Mouse (Mus musculus): ENCODE data around the gene Sgms2. TPM values are rescaled to one million over a fixed set of nuclear protein-coding genes. Genes with fewer than 3 reads are reported as not detected.

Gene Sgms2
- total RNA-seq, 1 experiment from 2014 or later: 0.87 TPM

DNA sequence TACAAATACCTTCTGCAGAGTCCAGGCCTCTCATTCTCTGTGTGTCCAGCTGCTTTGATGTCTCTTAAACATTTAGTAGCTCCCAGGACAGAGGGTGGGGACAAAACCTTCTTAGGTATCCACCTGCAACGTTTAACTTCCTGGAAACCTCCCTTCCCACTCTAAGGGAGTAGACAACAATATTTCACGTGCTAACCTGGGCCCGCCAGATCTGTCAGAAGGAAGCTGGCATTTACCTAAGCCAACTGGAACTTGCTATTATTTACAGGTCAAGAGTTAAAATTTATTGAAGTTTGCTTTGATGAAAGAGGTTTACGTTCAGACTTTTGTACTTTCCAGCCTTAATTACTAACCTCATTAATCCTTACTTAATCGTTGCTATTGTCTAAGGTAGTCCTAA, 2.2 kb downstream of the Sgms2 start:
- no peak for ATAC-seq (replicated peaks; ENCODE audit: low read depth, poor library complexity, severe bottlenecking)

DNA sequence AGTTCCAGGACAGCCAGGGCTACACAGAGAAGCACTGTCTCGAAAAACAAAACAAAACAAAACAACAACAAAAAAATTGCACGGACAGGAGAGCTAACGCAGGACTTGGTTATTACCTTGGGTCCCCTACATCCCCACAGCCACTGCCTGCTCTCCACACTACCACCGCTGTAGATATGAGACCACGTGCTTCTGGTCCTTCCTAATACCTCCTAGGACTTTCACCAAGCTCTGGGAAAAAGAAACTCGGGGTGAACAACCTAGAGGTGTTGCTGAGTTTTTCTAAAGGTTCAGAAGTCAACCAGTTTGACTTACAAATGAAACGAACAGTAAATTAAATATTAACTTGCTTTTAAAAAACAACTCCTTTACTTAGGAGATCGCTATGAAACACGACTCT, 2.8 kb downstream of the Sgms2 start:
- ATAC-seq (replicated peaks; ENCODE audit: low read depth, poor library complexity, severe bottlenecking): no peak

DNA sequence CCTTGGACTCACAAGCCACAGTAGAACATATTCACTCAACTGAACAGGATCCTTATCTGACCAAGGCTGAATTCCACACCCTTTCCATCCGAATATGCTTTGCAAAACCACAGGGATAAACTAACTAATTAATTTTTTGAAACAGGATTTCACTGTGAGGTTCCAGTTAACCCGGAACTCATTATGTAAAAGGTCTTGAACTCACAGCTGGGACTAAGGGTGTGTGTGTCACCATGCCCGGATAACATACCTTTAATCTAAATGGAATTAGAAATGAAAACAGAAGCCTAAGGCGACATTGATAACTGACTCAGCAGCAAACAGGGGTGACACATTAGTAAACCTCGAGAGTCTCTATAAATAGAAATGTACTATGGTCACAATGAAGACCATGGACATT, 5.8 kb downstream of the Sgms2 start:
- ATAC-seq (replicated peaks; ENCODE audit: low read depth, poor library complexity, severe bottlenecking): no peak

DNA sequence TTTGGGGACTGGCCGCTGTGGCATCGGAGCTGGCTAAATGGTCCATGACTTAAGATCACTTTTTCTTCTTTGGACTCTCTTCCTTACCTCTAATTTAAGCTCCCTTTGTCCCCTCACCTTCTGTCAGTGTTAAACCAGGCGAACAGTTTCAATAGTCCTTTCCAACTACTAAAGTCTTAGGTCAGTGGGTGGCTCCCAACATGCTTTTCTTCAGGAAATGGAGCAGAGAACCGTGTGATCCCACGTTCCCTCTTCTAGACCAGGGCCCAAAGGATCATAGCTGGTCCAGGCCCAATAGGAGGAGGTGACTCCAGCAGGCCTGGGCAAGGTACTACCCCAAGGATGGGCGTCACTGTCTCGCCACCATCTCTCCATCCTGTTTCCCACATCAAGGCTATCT, 7.6 kb downstream of the Sgms2 start:
- ATAC-seq (replicated peaks; ENCODE audit: low read depth, poor library complexity, severe bottlenecking): no peak

DNA sequence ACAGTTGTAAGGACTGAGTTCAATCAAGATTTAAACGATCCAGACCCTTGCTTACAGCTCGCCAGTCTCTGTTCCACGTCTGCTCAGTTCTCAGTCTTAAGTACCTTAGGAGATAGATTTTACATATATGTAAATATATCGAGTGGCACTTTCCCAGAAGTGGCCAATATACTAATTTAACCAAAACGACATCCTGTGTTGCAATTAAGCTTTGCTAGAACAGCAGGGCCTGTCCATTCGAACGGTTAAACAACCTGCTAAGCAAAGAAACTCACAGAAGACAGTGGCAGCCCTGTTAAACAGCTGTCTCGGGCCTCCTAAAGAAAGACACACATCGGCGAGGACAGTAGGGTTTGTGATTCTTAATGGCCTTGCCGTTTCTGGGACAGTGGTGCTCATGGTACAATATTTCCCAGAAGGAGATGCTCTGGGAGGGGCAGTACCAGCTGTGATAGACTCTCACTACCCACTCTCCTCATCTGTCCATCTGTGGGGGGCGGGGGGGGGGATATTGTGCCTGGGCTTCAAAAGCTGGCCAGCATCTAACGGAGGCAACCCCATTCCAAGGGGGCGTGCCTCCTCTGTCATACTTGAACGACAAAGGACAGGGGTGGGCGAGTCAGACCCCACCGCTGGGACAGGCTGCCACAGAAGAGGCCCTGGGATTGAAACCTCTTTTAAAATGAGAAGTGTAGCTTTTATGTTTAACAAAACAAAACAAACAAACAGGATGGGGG, 9.1 kb downstream of the Sgms2 start:
- ATAC-seq (replicated peaks; ENCODE audit: low read depth, poor library complexity, severe bottlenecking): peak; percentile 31; the same call in 1 of the 2 replicates

DNA sequence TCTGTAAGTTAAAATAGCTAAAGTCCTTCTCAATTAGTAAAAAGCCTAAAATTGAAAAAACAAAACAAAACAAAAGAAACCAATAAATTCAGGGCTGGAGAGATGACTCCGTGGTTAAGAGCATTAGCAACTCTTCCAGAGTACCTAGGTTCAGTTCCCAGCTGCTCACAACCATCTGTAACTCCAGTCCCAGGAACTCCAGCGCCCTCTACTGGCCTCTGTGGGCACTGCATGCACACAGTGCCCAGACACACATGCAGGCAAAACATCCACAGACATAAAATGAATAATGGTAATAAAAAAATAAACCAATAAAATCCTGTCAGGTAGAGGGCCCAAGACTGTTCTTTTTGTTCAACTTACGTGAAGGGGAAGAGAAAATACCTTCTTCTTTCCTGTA, 10.6 kb downstream of the Sgms2 start:
- ATAC-seq (replicated peaks; ENCODE audit: low read depth, poor library complexity, severe bottlenecking): no peak

DNA sequence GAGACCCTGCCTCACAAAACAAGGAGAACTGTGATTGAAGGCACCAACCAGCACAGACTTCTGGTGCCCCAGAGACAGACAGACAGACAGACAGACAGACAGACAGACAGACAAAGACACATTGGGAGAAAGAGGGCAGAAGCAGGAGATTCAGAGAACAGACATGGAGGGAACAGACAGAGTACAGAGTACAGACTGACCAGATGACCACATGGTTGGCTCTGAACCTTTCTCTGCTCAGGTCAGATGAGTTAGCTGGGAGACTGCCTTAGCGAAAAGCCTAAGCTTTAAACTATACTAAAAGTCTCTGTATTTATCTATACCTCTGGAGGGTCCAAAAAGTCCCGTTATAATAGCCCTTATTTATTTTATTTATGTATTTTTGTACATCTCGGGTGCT, 11.8 kb downstream of the Sgms2 start:
- no peak for ATAC-seq (replicated peaks; ENCODE audit: low read depth, poor library complexity, severe bottlenecking)

DNA sequence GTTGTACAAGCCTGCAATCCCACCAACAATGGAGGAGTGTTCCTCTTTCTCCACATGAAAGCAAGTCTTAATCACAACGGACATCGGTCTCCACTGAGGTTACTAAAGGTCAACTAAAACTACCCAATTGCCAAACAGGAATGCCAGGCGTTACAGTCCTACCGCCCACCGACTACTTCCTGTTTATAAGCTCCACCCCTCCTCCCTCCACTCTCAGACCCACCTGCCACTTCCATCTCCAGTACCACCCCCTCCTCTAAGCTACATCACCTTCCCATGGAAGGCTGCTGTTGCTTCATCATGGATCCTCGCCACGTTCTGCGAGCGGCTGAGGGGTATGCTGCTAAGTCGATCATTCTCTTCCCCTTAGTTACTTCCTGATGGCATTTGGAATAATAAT, 15.2 kb downstream of the Sgms2 start:
- peak; percentile 36; the same call in 1 of the 2 replicates for ATAC-seq (replicated peaks; ENCODE audit: low read depth, poor library complexity, severe bottlenecking)

DNA sequence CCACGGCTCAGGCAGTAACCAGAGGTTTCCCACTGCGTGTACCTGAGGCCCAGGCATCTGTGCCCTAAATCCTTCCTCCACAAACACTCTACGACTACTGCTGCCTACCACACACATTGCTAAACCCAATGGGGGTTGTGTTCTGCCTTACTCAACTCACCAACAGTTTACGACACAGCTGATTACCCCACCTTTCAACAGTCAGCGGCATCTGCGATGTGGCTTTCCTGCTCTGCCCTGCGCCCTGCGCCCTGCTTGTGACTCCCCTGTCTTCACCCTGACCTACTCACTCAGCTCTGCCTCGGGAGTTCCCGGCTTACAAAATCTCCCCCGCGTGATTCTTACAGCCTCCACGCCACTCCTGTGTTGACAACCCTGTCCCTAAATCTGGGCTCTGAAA, 16.7 kb downstream of the Sgms2 start:
- peak; percentile 84 for ATAC-seq (replicated peaks; ENCODE audit: low read depth, poor library complexity, severe bottlenecking)

DNA sequence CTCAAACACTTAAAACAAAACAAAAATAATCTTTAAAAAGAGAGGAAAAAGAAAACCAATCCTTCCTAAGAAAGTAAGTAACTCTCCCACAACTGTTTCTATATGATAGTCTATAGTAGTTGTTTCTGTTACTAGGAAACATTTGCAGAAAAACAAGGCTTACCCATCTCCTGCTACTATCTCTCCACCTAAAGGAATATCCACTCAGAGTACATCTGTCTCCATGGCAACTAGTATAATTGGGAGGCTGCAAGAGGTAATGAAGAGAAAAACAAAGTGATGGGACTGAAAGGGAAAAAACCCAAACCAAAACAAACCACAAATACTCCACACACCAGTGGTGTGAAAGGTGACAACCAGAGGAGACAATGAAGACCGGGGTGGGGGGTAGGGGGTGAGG, 17.7 kb downstream of the Sgms2 start:
- no peak for ATAC-seq (replicated peaks; ENCODE audit: low read depth, poor library complexity, severe bottlenecking)

DNA sequence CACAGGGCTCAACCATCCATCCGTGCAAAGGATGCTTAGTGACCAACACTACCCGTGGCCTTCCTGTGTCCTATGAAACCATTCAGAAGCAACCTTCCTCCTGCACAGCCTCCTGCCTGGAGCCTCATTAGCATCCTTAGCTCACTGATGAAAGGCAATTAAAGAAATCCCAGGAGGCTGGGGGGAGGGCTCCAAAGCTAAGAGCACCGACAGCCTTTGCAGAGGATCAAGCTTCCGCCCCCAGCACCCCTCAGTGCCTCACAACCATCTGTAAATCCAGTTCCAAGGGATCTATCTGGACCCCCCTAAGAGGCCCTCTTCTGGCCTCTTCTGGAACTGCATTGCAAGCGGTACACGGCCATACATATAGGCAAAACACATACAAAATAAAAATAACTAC, 19.4 kb downstream of the Sgms2 start:
- ATAC-seq (replicated peaks; ENCODE audit: low read depth, poor library complexity, severe bottlenecking): no peak

DNA sequence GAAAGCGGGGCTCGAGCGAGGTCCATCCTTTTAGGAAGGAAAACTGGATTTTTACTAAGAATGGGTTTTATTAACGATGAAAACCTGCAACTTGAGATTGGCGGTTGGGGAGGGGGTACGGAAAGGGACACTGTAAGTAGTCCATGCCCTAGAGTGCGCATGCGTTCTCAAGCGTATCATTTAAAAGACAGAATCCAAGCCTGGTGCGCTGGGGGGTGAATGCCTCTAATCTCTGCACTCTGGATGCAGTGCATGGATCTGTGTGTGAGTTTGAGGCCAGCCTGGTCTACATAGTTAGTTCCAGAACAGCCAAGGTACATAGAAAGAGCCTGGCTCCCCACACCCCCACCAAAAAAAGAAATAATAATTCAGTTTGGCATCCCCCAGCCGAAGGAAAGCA, 19.8 kb downstream of the Sgms2 start:
- ATAC-seq (replicated peaks; ENCODE audit: low read depth, poor library complexity, severe bottlenecking): no peak

DNA sequence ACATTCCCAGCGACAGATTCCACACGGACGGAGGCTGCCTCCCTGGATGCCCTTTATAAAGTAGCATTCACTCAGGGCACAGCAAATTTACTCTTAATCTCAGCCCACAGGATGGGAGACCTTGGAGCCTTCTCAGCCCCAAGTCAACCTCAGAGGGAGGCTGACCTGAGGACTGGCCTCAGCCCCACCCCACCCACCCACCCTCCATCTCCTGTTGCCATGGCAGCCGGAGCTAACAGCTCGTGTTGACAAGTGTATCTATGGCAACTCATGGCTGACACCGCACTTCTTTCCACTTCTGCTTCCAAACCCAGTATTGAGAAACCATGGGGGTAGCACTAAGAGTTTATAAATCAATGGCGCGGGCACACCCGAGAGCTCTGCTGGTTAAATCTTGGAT, 20.4 kb downstream of the Sgms2 start:
- peak; percentile 63 for ATAC-seq (replicated peaks; ENCODE audit: low read depth, poor library complexity, severe bottlenecking)

DNA sequence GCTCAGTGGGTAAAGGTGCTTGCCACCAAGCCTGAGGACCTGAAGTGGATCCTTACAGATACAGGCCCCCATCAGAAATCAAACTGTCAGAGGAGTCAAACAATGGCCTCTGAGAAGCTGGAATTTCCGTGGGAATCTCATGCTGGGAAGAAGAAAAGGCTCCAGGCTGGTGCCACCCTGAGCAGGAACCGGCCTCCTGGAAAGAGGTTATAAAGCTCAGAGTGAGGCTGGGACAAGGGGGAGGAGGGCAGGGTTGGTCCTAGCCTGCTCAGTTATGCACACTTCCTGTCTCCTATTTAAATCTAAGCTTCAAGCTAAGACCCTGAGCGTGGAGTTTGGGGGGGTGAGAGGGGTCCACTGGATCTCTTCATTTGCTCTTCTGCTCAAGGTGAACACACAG, 21.6 kb downstream of the Sgms2 start:
- no peak for ATAC-seq (replicated peaks; ENCODE audit: low read depth, poor library complexity, severe bottlenecking)

DNA sequence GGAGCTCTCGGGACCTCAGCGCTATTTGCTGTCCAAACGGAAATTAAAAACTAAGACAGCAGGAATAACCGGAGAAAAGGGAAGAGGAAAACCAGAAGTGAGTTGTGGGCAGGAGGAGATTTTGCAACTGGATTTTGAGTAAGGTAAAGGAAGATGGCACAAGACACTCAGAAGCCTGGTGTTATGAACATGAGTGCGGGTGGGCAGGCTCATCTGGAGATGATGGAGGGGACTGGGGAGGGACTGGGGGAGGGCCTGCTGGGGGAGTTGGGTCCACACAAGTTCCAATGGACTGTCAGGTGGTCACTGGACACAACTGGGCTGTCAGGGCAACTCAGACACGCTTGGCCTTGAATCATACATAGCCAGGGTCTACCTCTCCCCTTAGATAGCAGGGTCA, 24.8 kb downstream of the Sgms2 start:
- ATAC-seq (replicated peaks; ENCODE audit: low read depth, poor library complexity, severe bottlenecking): peak; percentile 57

DNA sequence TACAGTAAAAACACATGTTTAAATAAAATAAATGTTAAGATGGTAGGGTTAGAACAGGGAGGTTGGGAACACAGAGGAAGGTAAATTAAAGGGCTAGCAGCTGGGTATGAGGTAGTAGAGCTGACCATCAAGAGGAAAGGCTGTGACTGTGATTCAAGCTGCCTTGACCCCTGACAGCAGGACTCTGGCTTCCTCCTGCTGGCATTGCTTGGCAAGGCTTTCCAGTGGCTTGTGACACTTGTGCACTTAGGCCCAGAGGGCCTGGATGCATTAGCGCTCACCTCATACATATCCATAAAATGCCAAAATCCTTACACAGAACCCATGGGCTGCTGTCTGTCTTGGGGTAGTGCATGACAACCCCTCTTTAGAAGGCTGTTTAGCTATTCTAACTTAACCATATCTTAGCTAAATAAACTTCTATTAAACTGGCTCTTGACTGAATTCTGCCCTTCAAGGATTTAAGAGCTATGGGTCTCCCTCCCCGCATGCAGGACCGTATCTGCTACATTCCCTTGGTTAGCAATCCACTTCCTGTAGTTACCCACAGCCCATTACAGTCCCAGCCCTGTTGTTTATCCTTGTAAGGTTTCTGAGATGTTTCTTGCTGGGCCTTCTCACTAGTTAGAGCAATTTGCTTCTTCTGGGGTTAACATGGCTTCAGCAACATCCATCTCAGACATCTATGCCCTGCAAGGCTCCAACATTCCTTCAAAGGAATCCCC, 25.5 kb downstream of the Sgms2 start:
- ATAC-seq (replicated peaks; ENCODE audit: low read depth, poor library complexity, severe bottlenecking): peak; percentile 65; the same call in 1 of the 2 replicates

DNA sequence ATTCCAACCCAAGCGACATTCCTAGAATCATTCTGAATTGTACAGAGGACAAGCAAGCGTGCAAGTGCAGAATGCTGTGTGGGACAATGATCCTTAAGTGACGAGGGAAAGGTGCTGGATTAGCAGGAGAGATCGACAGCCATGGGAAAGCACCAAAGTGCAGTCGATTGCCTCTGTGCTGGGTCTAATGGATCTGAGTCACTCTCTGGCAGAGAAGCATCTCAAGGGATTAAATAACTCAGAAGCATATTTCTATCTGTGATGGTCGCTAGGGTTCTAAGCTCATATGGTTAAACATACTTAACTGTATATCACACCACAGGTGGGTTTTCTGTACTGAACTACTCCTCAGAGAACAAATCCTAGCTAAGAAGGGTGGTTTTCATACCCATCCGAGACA, 118.2 kb downstream of the Sgms2 start:
- ATAC-seq (replicated peaks; ENCODE audit: low read depth, poor library complexity, severe bottlenecking): no peak

DNA sequence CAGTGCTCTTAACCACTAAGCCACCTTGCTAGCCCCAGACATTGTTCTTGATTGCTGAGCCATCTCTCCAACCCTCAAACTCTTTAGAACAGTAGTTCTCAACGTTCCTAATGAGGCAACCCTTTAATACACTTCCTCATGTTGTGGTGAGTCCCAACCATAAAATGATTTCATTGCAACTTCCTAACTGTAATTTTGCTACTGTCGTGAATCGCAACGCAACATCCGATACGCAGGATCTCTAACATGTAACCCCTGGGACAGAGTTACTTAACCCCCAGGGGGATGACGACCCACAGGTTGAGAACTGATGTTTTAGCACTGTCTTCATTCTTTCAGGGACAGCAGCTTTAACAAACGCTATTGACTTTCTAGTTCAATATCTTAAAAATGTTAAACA, 122.5 kb downstream of the Sgms2 start:
- ATAC-seq (replicated peaks; ENCODE audit: low read depth, poor library complexity, severe bottlenecking): peak; percentile 83

DNA sequence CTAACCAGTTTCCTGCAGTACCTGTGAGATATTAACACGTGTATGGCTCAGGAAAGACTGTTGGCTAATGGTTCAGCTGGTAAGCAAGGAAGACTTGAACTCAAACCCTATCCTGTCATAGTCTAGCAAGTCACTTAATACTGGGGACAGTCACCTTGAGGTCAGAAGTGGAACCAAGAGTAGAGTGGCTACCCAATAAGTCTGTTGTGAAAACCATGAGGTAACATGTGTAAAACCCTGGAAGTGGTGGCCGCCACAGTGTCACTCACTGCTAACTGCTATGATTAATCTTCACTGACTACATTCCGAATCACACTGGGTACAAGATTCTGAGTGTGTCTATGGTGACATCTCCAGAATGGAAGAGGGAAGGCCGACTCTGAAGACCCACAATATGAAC, 123.8 kb downstream of the Sgms2 start:
- ATAC-seq (replicated peaks; ENCODE audit: low read depth, poor library complexity, severe bottlenecking): no peak

DNA sequence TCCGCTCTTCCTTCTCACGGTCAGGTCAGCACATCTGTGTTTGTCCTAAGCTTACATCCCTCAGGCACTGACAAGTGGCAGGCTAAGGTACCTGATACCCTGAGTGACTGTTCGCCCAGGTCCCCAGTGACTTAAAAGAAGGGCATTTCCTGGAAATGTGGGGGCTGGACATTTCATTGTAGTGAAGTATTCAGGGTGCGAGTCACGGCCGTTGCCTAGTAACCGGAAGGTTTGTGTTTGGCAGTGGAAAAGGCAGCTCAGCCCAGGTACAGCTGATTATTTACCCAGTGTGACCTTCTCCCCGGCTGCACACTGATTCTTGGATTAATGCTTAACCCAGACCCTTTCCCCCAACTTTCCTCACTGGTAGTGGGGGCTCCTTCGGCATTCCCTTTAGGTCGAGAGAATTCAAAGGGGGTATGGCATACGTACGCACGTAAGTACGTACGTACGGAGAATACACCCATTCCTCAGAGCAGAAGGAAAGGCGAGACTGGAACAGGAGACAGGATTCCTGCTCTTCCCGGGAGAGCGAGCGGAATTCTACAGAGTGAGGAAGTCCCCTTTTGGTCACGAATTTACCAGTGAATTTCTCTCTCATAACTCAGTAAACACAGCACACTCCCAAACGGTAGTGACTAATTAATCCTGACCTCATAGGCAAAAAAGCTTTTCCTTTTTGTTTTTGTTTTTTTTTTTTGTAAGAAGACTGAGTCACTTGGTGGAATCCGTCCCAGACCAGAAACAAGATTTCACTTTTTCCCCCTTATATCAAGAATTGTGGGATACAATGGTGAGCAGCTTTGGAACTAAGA, 126.4 kb downstream of the Sgms2 start:
- ATAC-seq (replicated peaks; ENCODE audit: low read depth, poor library complexity, severe bottlenecking): no peak

DNA sequence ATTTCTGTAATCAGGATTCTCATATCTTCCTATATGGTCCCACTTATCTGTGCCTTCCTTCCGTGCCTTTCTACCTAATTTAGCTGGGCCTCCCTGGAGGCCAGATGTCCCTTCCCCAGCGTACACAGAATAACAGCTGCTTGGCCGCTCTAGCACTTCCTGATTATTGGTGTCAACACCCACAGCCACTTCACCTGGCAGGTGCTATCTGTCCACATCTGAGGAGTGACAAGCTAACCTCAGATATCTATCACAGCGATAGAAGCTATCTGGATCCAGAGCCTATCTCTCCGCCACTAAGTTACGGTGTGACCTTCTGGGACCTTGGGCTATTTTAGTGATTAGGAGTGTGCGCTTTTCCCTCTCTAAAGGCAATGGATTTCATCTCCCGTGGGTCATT, 127.0 kb downstream of the Sgms2 start:
- ATAC-seq (replicated peaks; ENCODE audit: low read depth, poor library complexity, severe bottlenecking): no peak

Measured in common myeloid progenitor, adult 5-6 weeks (primary cell).